Mouse (Mus musculus): ENCODE results near the gene Mcm5. TPM values are rescaled to one million over a fixed set of nuclear protein-coding genes. Genes with fewer than 3 reads are reported as not detected.

The Mcm5 gene
- polyA plus RNA-seq, 1 experiment from 2014 or later = 171 TPM

Other genes with a start within 250 kb of the Mcm5 start
- 0.15 TPM in 1 of 2 replicates, not detected in the other for gene Isx, start 236.4 kb upstream of the Mcm5 start, polyA plus RNA-seq (2015; fragmentation: Nextera tagmentation; extraction: Ambion mirVana)
- 35.6 and 37.2 TPM in 2 replicates for gene Hmgxb4, start 116.2 kb upstream of the Mcm5 start, polyA plus RNA-seq (2015; fragmentation: Nextera tagmentation; extraction: Ambion mirVana)
- 19.8 and 22.1 TPM in 2 replicates for gene Tom1, start 75.9 kb upstream of the Mcm5 start, polyA plus RNA-seq (2015; fragmentation: Nextera tagmentation; extraction: Ambion mirVana)
- gene Hmox1, start 15.9 kb upstream of the Mcm5 start, polyA plus RNA-seq (2015; fragmentation: Nextera tagmentation; extraction: Ambion mirVana) = 36.5 and 43.7 TPM in 2 replicates
- 0.59 and 1.1 TPM in 2 replicates for gene Rasd2, start 104.4 kb downstream of the Mcm5 start, polyA plus RNA-seq (2015; fragmentation: Nextera tagmentation; extraction: Ambion mirVana)

Data from lung, embryonic 16.5 days (tissue).